Mouse (Mus musculus): ENCODE data around the gene Fyb2. TPM values are rescaled to one million over a fixed set of nuclear protein-coding genes. Genes with fewer than 3 reads are reported as not detected.

Gene Fyb2
- 0.10 TPM in 1 of 2 replicates, not detected in the other for polyA plus RNA-seq (2012; ENCODE audit: low replicate concordance)

DNA sequence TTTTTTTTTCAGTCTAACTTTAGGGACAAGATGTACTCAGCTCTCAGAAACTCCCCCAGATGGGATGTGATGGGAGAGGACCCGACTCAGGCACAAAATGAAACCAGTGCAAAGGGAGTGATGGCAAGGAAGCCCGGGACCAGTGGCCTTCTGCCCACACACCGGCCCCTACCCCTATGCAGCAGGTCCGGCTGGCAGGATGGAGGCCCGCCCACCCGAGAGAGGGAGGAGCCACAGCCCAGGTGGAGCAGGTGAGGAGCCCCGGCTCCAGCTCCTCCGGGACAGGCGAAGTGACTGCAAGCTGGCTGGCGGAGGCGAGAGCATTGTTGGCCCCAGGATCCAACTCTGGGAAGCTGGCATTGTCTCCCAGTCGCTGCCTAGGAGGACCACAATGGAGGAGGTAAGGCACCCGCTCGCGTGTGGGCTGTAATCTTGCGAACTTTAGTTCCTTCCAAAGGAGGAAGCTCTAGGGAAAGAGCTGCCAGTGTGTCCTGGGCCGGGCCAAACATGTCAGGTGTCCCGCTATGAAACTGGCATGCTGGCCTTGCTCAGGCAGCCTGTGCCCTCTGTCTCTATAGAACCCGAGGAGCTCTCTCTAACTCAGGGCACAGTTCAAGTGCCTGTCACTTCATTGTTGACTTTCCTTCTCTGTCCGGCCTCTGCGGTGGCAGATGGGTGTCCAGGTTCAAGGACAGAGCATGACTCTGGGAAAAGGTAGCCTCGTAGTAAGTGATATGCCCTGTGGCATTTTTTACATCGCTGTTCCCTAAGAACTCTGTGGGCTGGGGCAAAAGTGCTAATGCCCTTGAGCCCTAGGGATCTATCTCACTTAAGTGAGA is at the start of gene Fyb2:
Fyb2 (plus strand) TSS at position 166 of the 839 bp plus-strand sequence.

DNA sequence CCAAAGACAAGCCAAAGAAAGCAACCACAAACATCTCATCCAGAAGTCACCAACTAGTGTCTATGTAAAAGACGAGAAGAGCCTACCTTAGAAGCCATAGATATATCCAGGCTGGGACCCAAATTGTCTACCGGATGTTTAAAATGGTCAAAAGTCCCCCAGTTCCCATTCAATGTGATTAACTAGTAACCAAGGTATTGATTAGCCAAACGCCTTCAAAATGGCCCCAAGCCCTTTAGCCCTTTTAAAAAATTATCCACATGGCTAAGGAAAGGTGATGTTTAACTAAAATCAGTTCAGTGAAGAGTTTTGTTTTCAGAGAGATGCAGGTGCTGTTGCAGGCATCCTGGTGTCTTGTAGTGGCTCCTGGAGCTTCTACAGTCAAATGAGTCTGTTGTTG is 36.9 kb upstream of the Fyb2 start, which contains the start of gene C8a:
C8a (minus strand) TSS at position 76 of the 400 bp plus-strand sequence.

Other genes with a start within 250 kb of the Fyb2 start
- gene C8b, start 147.1 kb upstream of the Fyb2 start, polyA plus RNA-seq (2012; ENCODE audit: low replicate concordance), result not detected in 2 replicates
- gene Gm17662, start 56.1 kb upstream of the Fyb2 start, polyA plus RNA-seq (2012; ENCODE audit: low replicate concordance), result not detected in 2 replicates
- gene C8a, start 37.1 kb upstream of the Fyb2 start, polyA plus RNA-seq (2012; ENCODE audit: low replicate concordance), result not detected in 2 replicates
- gene Prkaa2, start 196.4 kb downstream of the Fyb2 start, polyA plus RNA-seq (2012; ENCODE audit: low replicate concordance), result 0.02 TPM in 1 of 2 replicates, not detected in the other
- gene Plpp3, start 243.9 kb downstream of the Fyb2 start, polyA plus RNA-seq (2012; ENCODE audit: low replicate concordance), result 3.4 and 4.6 TPM in 2 replicates